Mouse (Mus musculus): ENCODE data around the gene Tomm20l. TPM values are rescaled to one million over a fixed set of nuclear protein-coding genes. Genes with fewer than 3 reads are reported as not detected.
"Not testable (repeated sequence)": the region's sequence is repeated elsewhere in the genome, so short reads cannot be mapped to it uniquely, and the experiment has no call there.

Tomm20l gene
- polyA plus RNA-seq (2014; fragmentation: Nextera tagmentation; extraction: Ambion mirVana): not detected in 2 replicates

DNA sequence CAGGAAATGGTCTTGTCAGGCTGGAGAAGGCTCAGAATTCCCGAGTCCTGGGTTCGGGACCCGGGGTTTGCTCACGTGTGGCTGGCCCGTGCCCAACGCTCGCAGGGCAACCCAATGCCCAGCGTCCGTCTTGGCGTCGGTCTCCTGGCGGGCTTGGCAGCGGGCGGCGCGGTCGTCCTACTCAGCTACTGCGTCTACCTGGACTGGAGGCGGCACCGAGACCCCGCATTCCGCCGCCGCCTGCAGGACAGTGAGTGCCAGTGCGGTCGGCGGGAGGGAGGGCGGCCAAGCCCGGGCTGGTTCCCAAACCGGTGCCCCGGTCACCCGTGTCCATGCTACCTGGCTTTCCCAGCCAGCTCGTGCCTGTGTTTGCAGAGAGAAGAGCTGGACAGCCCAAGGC is at the start of gene Tomm20l:
Gene Tomm20l (plus strand): TSS at position 98 of the 400 bp plus-strand sequence.
- Histone ChIP-seq H3K27ac (ENCODE audit: low read depth, low read length) (no peak within 1 kb of the TSS), H3K27me3 (ENCODE audit: control insufficient read depth, insufficient read depth, low read length) (no peaks in the 10 kb centered on the region), H3K9ac (replicated peaks; ENCODE audit: low read depth, low read length) (no peak within 1 kb of the TSS), H3K4me2 (ENCODE audit: low read depth, low read length) (peak within 1 kb of the TSS; percentile 33), H3K36me3 (ENCODE audit: control insufficient read depth, insufficient read depth, low read length) (no peaks in the 10 kb centered on the region), H3K4me3 (ENCODE audit: low read depth, low read length) (no peak within 1 kb of the TSS), H3K9me3 (ENCODE audit: control insufficient read depth, low read length) (no peaks in the 10 kb centered on the region), H3K4me1 (ENCODE audit: control insufficient read depth, insufficient read depth, low read length) (no peaks in the 10 kb centered on the region)
- WGBS: 7% methylated on average over 29 of the region's 33 CpGs
- ATAC-seq (ENCODE audit: low read depth): no peak

DNA sequence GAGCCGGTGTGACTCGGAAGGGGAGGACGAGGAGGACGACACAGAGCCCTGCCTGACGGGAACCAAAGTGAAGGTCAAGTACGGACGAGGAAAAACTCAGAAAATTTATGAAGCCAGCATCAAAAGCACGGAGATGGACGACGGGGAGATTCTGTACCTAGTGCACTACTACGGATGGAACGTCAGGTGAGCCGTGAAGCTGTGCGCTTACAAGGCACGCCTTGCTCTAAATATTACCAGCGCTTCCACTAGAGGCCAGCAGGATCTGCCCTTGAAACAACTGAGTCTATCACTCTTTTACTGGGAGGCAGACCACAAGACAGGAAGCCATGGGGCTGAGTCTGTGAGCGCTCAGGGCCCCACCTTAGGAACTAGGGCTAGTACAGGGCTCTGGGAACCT is 41.4 kb upstream of the Tomm20l start:
- WGBS: 94% methylated on average over 17 of the region's 17 CpGs
- no peak for ATAC-seq (ENCODE audit: low read depth)
- no peaks in the 10 kb centered on the region for H3K9me3 ChIP-seq (ENCODE audit: control insufficient read depth, low read length)

DNA sequence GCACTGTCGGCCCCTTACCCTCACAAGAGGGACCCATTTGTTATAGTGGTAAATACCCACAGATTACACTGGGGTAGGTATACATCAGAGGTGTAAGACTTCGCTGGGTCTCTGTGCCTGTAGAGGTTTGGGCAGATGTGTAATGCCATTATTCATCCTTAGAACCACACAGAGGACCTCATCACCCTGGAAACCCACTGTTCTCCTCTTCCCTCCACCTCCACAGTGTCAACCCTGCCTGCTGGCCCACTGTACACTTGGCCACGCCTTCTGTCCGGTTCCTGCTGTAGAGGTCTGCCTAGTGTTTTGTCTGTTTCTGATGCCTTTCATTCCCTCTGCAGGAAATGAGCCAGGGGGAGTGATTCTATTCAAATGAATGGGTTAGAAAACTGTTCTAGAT is 39.2 kb upstream of the Tomm20l start:
- Histone ChIP-seq H3K27me3 (ENCODE audit: control insufficient read depth, insufficient read depth, low read length) (no peaks in the 10 kb centered on the region), H3K9ac (replicated peaks; ENCODE audit: low read depth, low read length) (no peak overlapping the region), H3K36me3 (ENCODE audit: control insufficient read depth, insufficient read depth, low read length) (peaks cover 68% of the 10 kb centered on the region), H3K4me3 (ENCODE audit: low read depth, low read length) (no peak overlapping the region), H3K4me1 (ENCODE audit: control insufficient read depth, insufficient read depth, low read length) (no peaks in the 10 kb centered on the region), H3K4me2 (ENCODE audit: low read depth, low read length) (no peak overlapping the region), H3K9me3 (ENCODE audit: control insufficient read depth, low read length) (no peaks in the 10 kb centered on the region), H3K27ac (ENCODE audit: low read depth, low read length) (no peak overlapping the region)
- no peak for ATAC-seq (ENCODE audit: low read depth)
- 85% methylated on average over 4 of the region's 4 CpGs for WGBS

More for the DNA sequence above, 41.4 kb upstream of the Tomm20l start:
- Histone ChIP-seq H3K4me1 (ENCODE audit: control insufficient read depth, insufficient read depth, low read length) (no peaks in the 10 kb centered on the region), H3K9ac (replicated peaks; ENCODE audit: low read depth, low read length) (no peak overlapping the region), H3K36me3 (ENCODE audit: control insufficient read depth, insufficient read depth, low read length) (peaks cover 56% of the 10 kb centered on the region), H3K4me2 (ENCODE audit: low read depth, low read length) (no peak overlapping the region), H3K27ac (ENCODE audit: low read depth, low read length) (no peak overlapping the region), H3K4me3 (ENCODE audit: low read depth, low read length) (no peak overlapping the region), H3K27me3 (ENCODE audit: control insufficient read depth, insufficient read depth, low read length) (no peaks in the 10 kb centered on the region)

DNA sequence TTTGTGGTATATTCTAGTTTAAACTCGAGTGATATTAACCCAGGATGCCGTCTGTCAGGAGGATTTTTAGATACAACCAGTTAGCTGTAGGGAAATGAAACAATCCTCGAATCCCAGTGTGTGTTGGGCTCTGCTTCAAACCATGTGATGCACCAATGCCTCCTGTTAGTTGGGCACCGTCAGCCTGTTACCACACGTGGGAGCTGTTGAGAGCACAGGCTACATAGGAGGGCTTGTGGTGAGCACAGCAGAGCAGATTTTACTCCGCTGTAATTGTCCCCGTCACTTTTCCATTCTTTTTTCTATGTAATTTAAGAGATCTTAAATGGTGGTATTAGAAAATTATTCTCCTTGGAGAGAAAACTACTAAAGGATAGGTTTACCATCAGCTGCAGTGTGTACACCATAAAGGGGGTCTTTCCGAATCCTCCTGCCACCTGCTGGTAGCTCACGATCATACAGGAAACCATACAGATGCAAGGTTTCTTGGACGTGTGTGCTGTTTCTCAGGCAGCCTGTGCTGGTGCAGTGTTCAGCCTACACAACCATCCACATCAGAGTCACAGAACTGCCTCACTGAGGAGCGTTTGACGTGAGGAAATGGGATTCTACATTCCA is 38.0 kb upstream of the Tomm20l start:
- H3K9me3 ChIP-seq (ENCODE audit: control insufficient read depth, low read length): no peaks in the 10 kb centered on the region
- 67% methylated on average over 12 of the region's 12 CpGs for WGBS
- H3K4me1 ChIP-seq (ENCODE audit: control insufficient read depth, insufficient read depth, low read length): no peaks in the 10 kb centered on the region
- H3K9ac ChIP-seq (replicated peaks; ENCODE audit: low read depth, low read length): no peak overlapping the region
- peaks cover 61% of the 10 kb centered on the region for H3K36me3 ChIP-seq (ENCODE audit: control insufficient read depth, insufficient read depth, low read length)
- H3K27me3 ChIP-seq (ENCODE audit: control insufficient read depth, insufficient read depth, low read length): no peaks in the 10 kb centered on the region
- ATAC-seq (ENCODE audit: low read depth): peak; percentile 73; the same call in 1 of the 2 replicates
- no peak overlapping the region for H3K27ac ChIP-seq (ENCODE audit: low read depth, low read length)
- no peak overlapping the region for H3K4me2 ChIP-seq (ENCODE audit: low read depth, low read length)
- H3K4me3 ChIP-seq (ENCODE audit: low read depth, low read length): no peak overlapping the region

DNA sequence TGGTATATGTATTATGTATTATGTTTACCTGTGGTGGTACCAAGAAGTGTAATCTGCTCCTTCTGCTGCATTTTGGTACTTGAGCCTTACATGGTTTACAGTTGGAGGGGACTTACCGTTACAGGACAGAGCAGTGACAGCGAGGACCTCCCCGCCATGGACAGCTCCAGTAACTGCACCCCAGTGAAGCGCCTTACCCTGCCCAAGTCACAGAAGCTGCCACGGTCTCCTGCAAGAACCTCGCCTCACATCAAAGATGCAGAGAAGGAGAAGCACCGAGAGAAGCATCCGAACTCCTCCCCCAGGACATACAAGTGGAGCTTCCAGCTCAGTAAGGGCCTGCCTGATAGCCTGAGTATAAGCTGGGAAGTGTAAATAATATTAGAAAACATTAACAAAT is 24.9 kb upstream of the Tomm20l start:
- H3K9me3 ChIP-seq (ENCODE audit: control insufficient read depth, low read length): no peaks in the 10 kb centered on the region
- 94% methylated on average over 8 of the region's 8 CpGs for WGBS
- no peak for ATAC-seq (ENCODE audit: low read depth)
- H3K4me2 ChIP-seq (ENCODE audit: low read depth, low read length): no peak overlapping the region
- H3K36me3 ChIP-seq (ENCODE audit: control insufficient read depth, insufficient read depth, low read length): peaks cover 17% of the 10 kb centered on the region; the same call in 1 of the 2 replicates
- H3K4me3 ChIP-seq (ENCODE audit: low read depth, low read length): no peak overlapping the region
- no peak overlapping the region for H3K27ac ChIP-seq (ENCODE audit: low read depth, low read length)
- no peaks in the 10 kb centered on the region for H3K4me1 ChIP-seq (ENCODE audit: control insufficient read depth, insufficient read depth, low read length)
- no peak overlapping the region for H3K9ac ChIP-seq (replicated peaks; ENCODE audit: low read depth, low read length)
- no peaks in the 10 kb centered on the region for H3K27me3 ChIP-seq (ENCODE audit: control insufficient read depth, insufficient read depth, low read length)

DNA sequence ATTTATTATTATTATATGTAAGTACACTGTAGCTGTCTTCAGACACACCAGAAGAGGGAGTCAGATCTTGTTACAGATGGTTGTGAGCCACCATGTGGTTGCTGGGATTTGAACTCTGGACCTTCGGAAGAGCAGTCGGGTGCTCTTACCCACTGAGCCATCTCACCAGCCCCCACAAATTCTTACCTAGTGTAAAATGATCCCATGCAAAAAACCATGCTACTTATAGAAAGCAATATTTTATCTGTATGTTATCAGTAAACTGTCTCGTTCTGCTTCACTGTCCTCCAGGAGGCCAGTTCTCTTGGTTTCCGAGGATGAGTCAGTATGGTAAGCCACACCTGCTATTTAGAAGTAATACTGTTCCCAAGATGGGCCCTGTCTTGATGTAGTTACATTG is 7.0 kb upstream of the Tomm20l start:
- not testable (repeated sequence) for H3K9ac ChIP-seq (replicated peaks; ENCODE audit: low read depth, low read length); H3K4me1 ChIP-seq (ENCODE audit: control insufficient read depth, insufficient read depth, low read length); H3K27ac ChIP-seq (ENCODE audit: low read depth, low read length); H3K4me3 ChIP-seq (ENCODE audit: low read depth, low read length); H3K4me2 ChIP-seq (ENCODE audit: low read depth, low read length); H3K36me3 ChIP-seq (ENCODE audit: control insufficient read depth, insufficient read depth, low read length); H3K9me3 ChIP-seq (ENCODE audit: control insufficient read depth, low read length); H3K27me3 ChIP-seq (ENCODE audit: control insufficient read depth, insufficient read depth, low read length); ATAC-seq (ENCODE audit: low read depth)
- WGBS: 91% methylated on average over 4 of the region's 4 CpGs

DNA sequence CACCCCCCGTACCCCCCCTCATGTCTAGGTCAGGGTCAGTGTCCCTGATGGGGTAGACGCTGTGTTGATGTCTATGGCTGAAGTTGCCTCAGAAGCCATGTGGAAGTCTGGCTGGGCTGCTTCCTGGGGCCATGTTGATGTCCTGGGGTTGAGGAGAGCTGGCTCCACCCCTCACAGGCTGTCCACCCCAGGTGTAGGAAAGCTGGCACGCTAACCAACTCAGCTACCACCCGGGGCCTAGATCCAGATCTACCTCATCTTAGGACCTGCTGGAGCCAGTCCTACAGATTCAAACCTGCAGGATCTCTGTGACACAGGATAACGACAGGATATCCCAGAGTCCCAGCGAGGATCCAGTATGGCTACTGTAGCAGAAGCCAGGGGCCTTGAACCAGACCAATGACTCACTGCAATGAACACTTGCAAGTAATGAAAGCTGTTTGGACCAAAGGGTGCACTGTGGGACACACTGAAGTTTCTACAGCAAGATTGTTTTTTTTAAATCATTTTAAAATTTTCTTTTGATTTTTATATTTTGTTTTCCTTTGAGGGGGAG is 3.9 kb upstream of the Tomm20l start:
- ATAC-seq (ENCODE audit: low read depth): no peak
- H3K27me3 ChIP-seq (ENCODE audit: control insufficient read depth, insufficient read depth, low read length): no peaks in the 10 kb centered on the region
- no peaks in the 10 kb centered on the region for H3K4me1 ChIP-seq (ENCODE audit: control insufficient read depth, insufficient read depth, low read length)
- no peak overlapping the region for H3K9ac ChIP-seq (replicated peaks; ENCODE audit: low read depth, low read length)
- H3K4me2 ChIP-seq (ENCODE audit: low read depth, low read length): no peak overlapping the region
- no peaks in the 10 kb centered on the region for H3K36me3 ChIP-seq (ENCODE audit: control insufficient read depth, insufficient read depth, low read length)
- no peaks in the 10 kb centered on the region for H3K9me3 ChIP-seq (ENCODE audit: control insufficient read depth, low read length)
- H3K4me3 ChIP-seq (ENCODE audit: low read depth, low read length): no peak overlapping the region
- no peak overlapping the region for H3K27ac ChIP-seq (ENCODE audit: low read depth, low read length)
- 91% methylated on average over 6 of the region's 6 CpGs for WGBS

DNA sequence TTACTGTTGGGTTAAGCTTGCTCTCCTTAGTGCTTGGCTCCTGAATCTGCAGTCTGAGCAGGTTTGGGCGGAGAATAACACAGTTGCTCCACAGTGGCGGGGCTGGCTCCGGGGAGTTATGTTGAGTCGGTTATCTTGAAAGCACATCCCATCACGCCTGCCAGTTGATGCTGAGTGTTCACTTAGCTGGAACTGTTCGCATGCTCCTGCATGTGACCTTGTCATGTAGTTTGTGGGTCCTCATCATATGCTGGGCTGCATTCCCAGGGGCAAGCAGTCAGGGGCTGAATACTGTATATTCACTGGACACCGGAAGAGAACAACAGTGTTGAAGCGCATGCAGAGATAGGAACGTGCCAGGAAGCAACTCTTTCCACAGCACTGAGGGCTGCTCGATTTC is 1.8 kb downstream of the Tomm20l start:
- H3K4me1 ChIP-seq (ENCODE audit: control insufficient read depth, insufficient read depth, low read length): no peaks in the 10 kb centered on the region
- H3K9me3 ChIP-seq (ENCODE audit: control insufficient read depth, low read length): no peaks in the 10 kb centered on the region
- 84% methylated on average over 10 of the region's 10 CpGs for WGBS
- H3K4me2 ChIP-seq (ENCODE audit: low read depth, low read length): no peak overlapping the region
- H3K9ac ChIP-seq (replicated peaks; ENCODE audit: low read depth, low read length): no peak overlapping the region
- no peak for ATAC-seq (ENCODE audit: low read depth)
- H3K4me3 ChIP-seq (ENCODE audit: low read depth, low read length): no peak overlapping the region
- H3K27me3 ChIP-seq (ENCODE audit: control insufficient read depth, insufficient read depth, low read length): no peaks in the 10 kb centered on the region
- H3K27ac ChIP-seq (ENCODE audit: low read depth, low read length): no peak overlapping the region
- no peaks in the 10 kb centered on the region for H3K36me3 ChIP-seq (ENCODE audit: control insufficient read depth, insufficient read depth, low read length)

DNA sequence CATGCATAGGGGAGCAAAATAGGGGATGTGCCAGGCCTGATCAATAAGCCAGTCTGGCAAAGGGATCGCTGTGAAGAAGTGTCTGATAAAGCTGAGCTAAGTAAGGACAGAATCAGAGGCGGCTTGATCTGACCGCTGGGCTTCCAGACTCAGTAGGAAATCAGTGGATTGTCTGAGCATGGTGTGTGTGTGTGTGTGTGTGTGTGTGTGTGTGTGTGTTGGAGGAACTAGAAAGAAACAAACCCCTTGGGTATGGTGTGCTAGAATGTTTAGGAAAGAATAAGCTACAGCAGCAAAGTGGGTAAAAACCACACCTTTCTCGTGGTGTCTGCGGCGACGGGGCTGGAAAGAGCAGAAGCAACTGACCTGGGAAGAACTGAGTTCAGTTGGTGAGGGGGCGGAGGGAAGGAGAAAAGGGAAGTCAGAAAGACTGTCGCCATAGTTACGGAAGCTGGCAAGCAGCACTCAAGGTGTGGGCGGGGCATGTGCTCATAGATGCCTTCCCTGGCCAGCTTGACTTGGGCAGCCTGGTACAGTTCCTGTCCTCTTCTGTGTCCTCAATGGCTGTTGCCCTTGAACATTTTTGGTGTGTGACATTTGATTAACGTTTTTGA is 2.6 kb downstream of the Tomm20l start:
- Histone ChIP-seq H3K9ac (replicated peaks; ENCODE audit: low read depth, low read length) (no peak overlapping the region), H3K27me3 (ENCODE audit: control insufficient read depth, insufficient read depth, low read length) (no peaks in the 10 kb centered on the region), H3K4me1 (ENCODE audit: control insufficient read depth, insufficient read depth, low read length) (no peaks in the 10 kb centered on the region), H3K4me3 (ENCODE audit: low read depth, low read length) (no peak overlapping the region), H3K4me2 (ENCODE audit: low read depth, low read length) (0 out of 2 replicates have a peak overlapping the region, but pooled peaks have one; percentile 6), H3K27ac (ENCODE audit: low read depth, low read length) (no peak overlapping the region), H3K9me3 (ENCODE audit: control insufficient read depth, low read length) (no peaks in the 10 kb centered on the region), H3K36me3 (ENCODE audit: control insufficient read depth, insufficient read depth, low read length) (no peaks in the 10 kb centered on the region)
- 34% methylated on average over 12 of the region's 12 CpGs for WGBS
- no peak for ATAC-seq (ENCODE audit: low read depth)

All from neural tube, embryonic 14.5 days (tissue).